Mouse (Mus musculus) lung, postnatal 0 days (tissue): ENCODE measurements around the gene Gucd1.

Experiments
- CTCF ChIP-seq: IDR thresholded peaks from 2 replicates; pipeline ENCODE4 v1.5.1; 2016; ENCODE audit warnings: antibody characterized with exemption, mild to moderate bottlenecking
- EP300 ChIP-seq: IDR thresholded peaks from 2 replicates; pipeline ENCODE4 v1.6.1; 2016; ENCODE audit warnings: antibody characterized with exemption, mild to moderate bottlenecking, control low read depth

- TF ChIP-seq CTCF (no peak), EP300 (no peak)
Measured at GRCm38 (mm10) chr10:75473411-75473810, 44.4 kb downstream of the Gucd1 start.
